Mouse (Mus musculus) MEL (cell line): Measurements from ENCODE around the gene Crat. TPM values are rescaled to one million over a fixed set of nuclear protein-coding genes. Genes with fewer than 3 reads are reported as not detected.

Source experiments
- DNase-seq: peaks from one replicate; pipeline ENCODE4 v3.0.0; 2011; ENCODE audit warnings: low read depth, low spot score
- H3K27ac ChIP-seq: 2 replicates; pipeline ENCODE4 v1.5.1; 2012; ENCODE audit warnings: low read depth, mild to moderate bottlenecking, control low read depth, low read length, moderate library complexity; ENCODE audit not compliant: control insufficient read depth
- H3K27me3 ChIP-seq, 2 experiments: fragments of 150-350 bp in 1 of 2; sonication (generic) in 1 of 2; 2 replicates each; pipeline ENCODE4 v1.6.1; 2012; ENCODE audit warnings: low read length in 2 of 2, mild to moderate bottlenecking in 2 of 2, improper control_type of control experiment in 1 of 2, moderate library complexity in 1 of 2; ENCODE audit not compliant: insufficient read depth in 2 of 2, control insufficient read depth in 1 of 2
- H3K36me3 ChIP-seq, 2 experiments: 2 replicates each; pipeline ENCODE4 v1.6.1; 2012 to 2014; ENCODE audit warnings: low read length in 2 of 2, improper control_type of control experiment in 1 of 2, inconsistent platforms in 1 of 2, mild to moderate bottlenecking in 1 of 2; ENCODE audit not compliant: insufficient read depth in 2 of 2, control insufficient read depth in 1 of 2
- H3K4me1 ChIP-seq, 2 experiments: fragments of 150-350 bp in 1 of 2; sonication (generic) in 1 of 2; 2 replicates each; pipeline ENCODE4 v1.6.1; 2012; ENCODE audit warnings: low read length in 2 of 2, improper control_type of control experiment in 1 of 2, mild to moderate bottlenecking in 1 of 2; ENCODE audit not compliant: insufficient read depth in 2 of 2, control insufficient read depth in 1 of 2
- H3K4me3 ChIP-seq, 2 experiments: fragments of 150-350 bp in 1 of 2; sonication (generic) in 1 of 2; 2 replicates each; pipeline ENCODE4 v1.5.1; 2012; ENCODE audit warnings: low read depth in 2 of 2, low read length in 2 of 2, mild to moderate bottlenecking in 2 of 2, moderate library complexity in 2 of 2, control low read depth in 1 of 2, improper control_type of control experiment in 1 of 2; ENCODE audit not compliant: control insufficient read depth in 1 of 2, insufficient read depth in 1 of 2
- H3K79me2 ChIP-seq: 2 replicates; pipeline ENCODE4 v1.6.1; 2012; ENCODE audit warnings: mild to moderate bottlenecking, low read length, moderate library complexity; ENCODE audit not compliant: control insufficient read depth, poor library complexity, insufficient read depth
- H3K9ac ChIP-seq: 2 replicates; pipeline ENCODE4 v1.6.1; 2012; ENCODE audit warnings: low read depth, mild to moderate bottlenecking, control low read depth, low read length, moderate library complexity; ENCODE audit not compliant: control insufficient read depth, poor library complexity, severe bottlenecking
- H3K9me3 ChIP-seq: fragments of 150-350 bp; sonication (generic); replicated peaks from 2 replicates; pipeline ENCODE4 v1.6.1; 2012; ENCODE audit warnings: mild to moderate bottlenecking, low read length, improper control_type of control experiment, moderate library complexity; ENCODE audit not compliant: insufficient read depth
- BHLHE40 ChIP-seq: IDR thresholded peaks from 2 replicates; pipeline ENCODE4 v1.6.1; 2012; ENCODE audit warnings: low read depth, mild to moderate bottlenecking, inconsistent platforms, low read length, improper control_type of control experiment, borderline replicate concordance
- CHD2 ChIP-seq: IDR thresholded peaks from 2 replicates; pipeline ENCODE4 v1.6.1; 2011; ENCODE audit warnings: low read length, improper control_type of control experiment
- CTCF ChIP-seq, 3 experiments: IDR thresholded peaks in 2 of 3; conservative IDR thresholded peaks in 1 of 3; 2 replicates each; pipeline ENCODE4 v1.5.1; 2011 to 2012; ENCODE audit warnings: low read length in 3 of 3, low read depth in 2 of 3, mild to moderate bottlenecking in 2 of 3, improper control_type of control experiment in 1 of 3, inconsistent platforms in 1 of 3, mixed read lengths in 1 of 3, moderate library complexity in 1 of 3; ENCODE audit not compliant: control insufficient read depth in 1 of 3, insufficient read depth in 1 of 3, poor library complexity in 1 of 3, severe bottlenecking in 1 of 3
- E2F4 ChIP-seq: IDR thresholded peaks from 2 replicates; pipeline ENCODE4 v1.6.1; 2011; ENCODE audit warnings: low read depth, low read length, improper control_type of control experiment, borderline replicate concordance
- GATA1 ChIP-seq: IDR thresholded peaks from 2 replicates; pipeline ENCODE4 v1.6.1; 2011; ENCODE audit warnings: low read depth, low read length, improper control_type of control experiment
- HCFC1 ChIP-seq: IDR thresholded peaks from 2 replicates; pipeline ENCODE4 v1.6.1; 2012; ENCODE audit warnings: low read depth, mild to moderate bottlenecking, inconsistent platforms, low read length, improper control_type of control experiment, moderate library complexity
- KAT2A ChIP-seq: conservative IDR thresholded peaks from 2 replicates; pipeline ENCODE4 v1.6.1; 2012; ENCODE audit warnings: low read depth, low read length, improper control_type of control experiment, inconsistent platforms
- MAX ChIP-seq: IDR thresholded peaks from 2 replicates; pipeline ENCODE4 v1.6.1; 2011; ENCODE audit warnings: low read length, improper control_type of control experiment
- MAZ ChIP-seq: IDR thresholded peaks from 2 replicates; pipeline ENCODE4 v1.6.1; 2012; ENCODE audit warnings: low read depth, mild to moderate bottlenecking, inconsistent platforms, low read length, improper control_type of control experiment
- MXI1 ChIP-seq: IDR thresholded peaks from 2 replicates; pipeline ENCODE4 v1.6.1; 2011; ENCODE audit warnings: mild to moderate bottlenecking, low read depth, low read length, improper control_type of control experiment
- NELFE ChIP-seq: IDR thresholded peaks from 2 replicates; pipeline ENCODE4 v1.6.1; 2011; ENCODE audit warnings: low read depth, low read length, improper control_type of control experiment
- NRF1 ChIP-seq: IDR thresholded peaks from 2 replicates; pipeline ENCODE4 v1.6.1; 2014; ENCODE audit warnings: low read depth, mild to moderate bottlenecking, inconsistent platforms, low read length, improper control_type of control experiment, moderate library complexity; ENCODE audit not compliant: poor library complexity, insufficient read depth, severe bottlenecking
- POLR2A ChIP-seq, 2 experiments: IDR thresholded peaks; 2 replicates each; pipeline ENCODE4 v1.6.1; 2011 to 2012; ENCODE audit warnings: low read length in 2 of 2, mild to moderate bottlenecking in 2 of 2, control low read depth in 1 of 2, improper control_type of control experiment in 1 of 2, low read depth in 1 of 2, moderate library complexity in 1 of 2; ENCODE audit not compliant: control insufficient read depth in 1 of 2, insufficient read depth in 1 of 2, poor library complexity in 1 of 2
- POLR2AphosphoS2 ChIP-seq: IDR thresholded peaks from 2 replicates; pipeline ENCODE4 v1.6.1; 2011; ENCODE audit warnings: low read length, improper control_type of control experiment
- RAD21 ChIP-seq: IDR thresholded peaks from 2 replicates; pipeline ENCODE4 v1.6.1; 2011; ENCODE audit warnings: mild to moderate bottlenecking, low read depth, low read length, improper control_type of control experiment
- SIN3A ChIP-seq: IDR thresholded peaks from 2 replicates; pipeline ENCODE4 v1.6.1; 2012; ENCODE audit warnings: low read length, improper control_type of control experiment, inconsistent platforms
- SMC3 ChIP-seq: IDR thresholded peaks from 2 replicates; pipeline ENCODE4 v1.6.1; 2011; ENCODE audit warnings: low read depth, low read length, improper control_type of control experiment
- TBP ChIP-seq: IDR thresholded peaks from 2 replicates; pipeline ENCODE4 v1.8.0; 2011; ENCODE audit warnings: low read depth, low read length, improper control_type of control experiment
- USF2 ChIP-seq, 2 experiments: IDR thresholded peaks; 2 replicates each; pipeline ENCODE4 v1.6.1; 2011 to 2012; ENCODE audit warnings: improper control_type of control experiment in 2 of 2, low read length in 2 of 2, borderline replicate concordance in 1 of 2, inconsistent platforms in 1 of 2, low read depth in 1 of 2, mild to moderate bottlenecking in 1 of 2; ENCODE audit not compliant: insufficient read depth in 1 of 2
- ZMIZ1 ChIP-seq: IDR thresholded peaks from 2 replicates; pipeline ENCODE4 v1.6.1; 2012; ENCODE audit warnings: low read depth, mild to moderate bottlenecking, inconsistent platforms, low read length, improper control_type of control experiment, moderate library complexity
- polyA plus RNA-seq, 2 experiments: library from polyadenylated mRNA; stranded (reverse) in 1 of 2; unstranded in 1 of 2; fragments of >175 nt in 1 of 2; fragments of >200 nt in 1 of 2; gene quantifications; 2 replicates each; pipeline versions ENCODE4 v1.2.1 to v1.2.4; 2012; ENCODE audit warnings: low replicate concordance in 2 of 2, low read depth in 1 of 2; ENCODE audit not compliant: insufficient read length in 2 of 2, insufficient read depth in 1 of 2, missing spikeins in 1 of 2
- total RNA-seq: library from RNA; depleted of rRNA; stranded (reverse); fragments of 300-350 nt; gene quantifications from 2 replicates; pipeline ENCODE4 v1.2.3, GENCODE M21; 2012

Crat gene
- total and polyA plus RNA-seq, 3 experiments, result 22.0 to 93.9 TPM; not detected in 1

DNA sequence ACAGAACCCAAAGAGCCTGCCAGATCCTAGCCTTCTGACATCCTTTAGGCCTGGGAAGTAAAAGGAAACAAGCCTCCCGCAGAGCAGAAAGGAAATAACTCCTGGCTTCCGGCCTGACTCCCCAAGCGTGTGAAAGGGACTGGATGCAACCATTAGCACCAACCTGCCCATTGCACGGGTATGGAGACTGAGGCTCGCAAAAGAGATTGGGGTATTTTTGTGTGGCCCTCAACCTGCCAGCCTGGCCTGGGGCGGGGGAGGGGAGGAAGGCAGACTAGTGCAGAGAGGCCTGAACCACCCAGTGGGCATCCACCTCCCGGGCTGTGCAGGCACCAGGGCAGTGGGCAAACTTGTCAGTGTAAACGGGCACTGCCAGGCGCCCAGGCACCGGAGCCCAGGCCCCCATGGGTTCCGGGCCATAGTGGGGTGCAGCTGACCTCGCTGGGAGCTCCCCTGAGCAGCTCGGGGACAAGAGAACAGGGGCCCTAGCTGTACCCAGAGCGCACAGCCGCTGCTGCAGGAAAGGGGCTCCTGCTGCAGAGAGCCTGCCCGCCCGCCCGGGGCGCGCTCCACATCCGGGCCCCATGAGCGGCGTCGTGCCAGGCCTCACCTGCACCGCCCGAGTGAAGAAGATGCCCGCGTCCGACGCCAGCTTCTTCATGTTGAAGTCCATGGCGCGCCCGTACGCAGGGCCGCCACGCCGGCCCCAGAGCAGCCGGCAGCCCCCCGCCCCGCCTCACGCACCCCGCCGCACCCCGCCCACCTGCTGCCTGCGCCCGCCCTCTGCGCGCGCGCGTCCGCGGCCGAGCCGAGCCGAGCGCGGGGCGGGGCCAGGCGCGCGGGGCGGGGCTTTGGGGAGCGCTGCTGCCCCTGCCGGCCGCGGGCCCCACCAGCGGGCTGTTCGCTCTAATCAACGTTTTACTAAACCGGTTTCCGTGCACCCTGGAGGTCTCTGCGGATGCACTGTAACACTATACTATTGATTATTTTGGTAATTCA is 56.8 kb downstream of the Crat start, which contains the start of gene Sh3glb2:
Sh3glb2 (minus strand) TSS at position 805 of the 999 bp plus-strand sequence.
- peaks cover 0 to 15% of the 10 kb centered on the region in 2 experiments; a peak in 2 of 4 replicates for H3K4me1 ChIP-seq
- DNase-seq, result peak; percentile 80
- peak within 1 kb of the TSS; percentile 73 for H3K9ac ChIP-seq
- TF ChIP-seq NRF1, result peak; percentile 60; the same call in 1 of the 2 replicates
- TF ChIP-seq KAT2A, result no peak
- TF ChIP-seq BHLHE40, result no peak
- no peak for TF ChIP-seq RAD21
- TF ChIP-seq CHD2, result no peak
- peak; percentile 38; the same call in 1 of the 2 replicates for TF ChIP-seq HCFC1
- TF ChIP-seq MAZ, result peak; percentile 75; the same call in 1 of the 2 replicates
- no peak for TF ChIP-seq SMC3
- peak; percentile 64 to 82; a peak in 3 of 4 replicates for TF ChIP-seq POLR2A (IDR thresholded peaks at IDR 0.05; ENCODE audit: control insufficient read depth in 1 of 2, insufficient read depth in 1 of 2, low read depth in 1 of 2, low read length in 2 of 2, poor library complexity in 1 of 2)
- peak; percentile 44; the same call in 1 of the 2 replicates for TF ChIP-seq SIN3A
- TF ChIP-seq E2F4, result no peak
- peak in 2 of 3 experiments; percentile 47 to 61; a peak in 5 of 6 replicates for TF ChIP-seq CTCF (IDR thresholded peaks at IDR 0.05 in 2 of 3, conservative IDR thresholded peaks at IDR 0.05 in 1 of 3; ENCODE audit: control insufficient read depth in 1 of 3, insufficient read depth in 1 of 3, low read depth in 2 of 3, low read length in 3 of 3, poor library complexity in 1 of 3, severe bottlenecking in 1 of 3)
- 0 out of 2 replicates have a peak, but pooled peaks have one; percentile 36 for TF ChIP-seq ZMIZ1
- no peak for TF ChIP-seq TBP
- no peak; the same call in 1 of the 2 replicates for TF ChIP-seq MXI1
- no peak for TF ChIP-seq USF2 (IDR thresholded peaks at IDR 0.05; ENCODE audit: borderline replicate concordance in 1 of 2, insufficient read depth in 1 of 2, low read depth in 1 of 2, low read length in 2 of 2)
- TF ChIP-seq NELFE, result peak; percentile 76
- 0 out of 2 replicates have a peak, but pooled peaks have one; percentile 19 for TF ChIP-seq MAX
- no peak for TF ChIP-seq POLR2AphosphoS2
- TF ChIP-seq GATA1, result no peak
- H3K79me2 ChIP-seq, result no peaks in the 10 kb centered on the region; the same call in 1 of the 2 replicates
- peak within 1 kb of the TSS; percentile 81 to 83 for H3K4me3 ChIP-seq
- peaks cover 0 to 3% of the 10 kb centered on the region in 2 experiments; a peak in 2 of 4 replicates for H3K36me3 ChIP-seq
- H3K27ac ChIP-seq, result peak within 1 kb of the TSS; percentile 13; the same call in 1 of the 2 replicates
- H3K27me3 ChIP-seq, result no peaks in the 10 kb centered on the region
- H3K9me3 ChIP-seq, result no peaks in the 10 kb centered on the region
